Mouse (Mus musculus) urinary bladder, postnatal 10 days (tissue): Measurements from ENCODE around the gene Ubash3b.

Experiments used
- DNase-seq: peaks from one replicate; pipeline ENCODE4 v3.0.0; 2022; ENCODE audit warnings: low spot score

The Ubash3b gene

GRCm38 (mm10) chr9:41091187-41091586, 70.3 kb downstream of the Ubash3b start:
- no peak for DNase-seq

GRCm38 (mm10) chr9:41087831-41088383, 73.6 kb downstream of the Ubash3b start:
- DNase-seq, result no peak

GRCm38 (mm10) chr9:41084191-41084901, 77.2 kb downstream of the Ubash3b start:
- DNase-seq, result no peak

GRCm38 (mm10) chr9:41083386-41084055, 78.0 kb downstream of the Ubash3b start:
- DNase-seq, result no peak

GRCm38 (mm10) chr9:41082891-41083290, 78.6 kb downstream of the Ubash3b start:
- no peak for DNase-seq

- no peak for DNase-seq
These were observed 80.6 kb downstream of the Ubash3b start for GRCm38 (mm10) chr9:41080877-41081276.

GRCm38 (mm10) chr9:41079428-41080155, 81.9 kb downstream of the Ubash3b start:
- DNase-seq, result no peak

GRCm38 (mm10) chr9:41078198-41078597, 83.3 kb downstream of the Ubash3b start:
- no peak for DNase-seq

- no peak for DNase-seq
These were observed 85.3 kb downstream of the Ubash3b start for GRCm38 (mm10) chr9:41076150-41076549.

- DNase-seq, result no peak
These were observed 86.0 kb downstream of the Ubash3b start for GRCm38 (mm10) chr9:41075528-41075927.

GRCm38 (mm10) chr9:41073196-41074009, 88.1 kb downstream of the Ubash3b start:
- DNase-seq, result no peak

GRCm38 (mm10) chr9:41072786-41073185, 88.7 kb downstream of the Ubash3b start:
- no peak for DNase-seq

- DNase-seq, result no peak
These were observed 89.5 kb downstream of the Ubash3b start for GRCm38 (mm10) chr9:41071906-41072511.

- no peak for DNase-seq
These were observed 90.7 kb downstream of the Ubash3b start for GRCm38 (mm10) chr9:41070761-41071181.

- DNase-seq, result no peak
These were observed 92.0 kb downstream of the Ubash3b start for GRCm38 (mm10) chr9:41069509-41069908.

- DNase-seq, result no peak
These were observed 100.1 kb downstream of the Ubash3b start for GRCm38 (mm10) chr9:41061446-41061845.

- no peak for DNase-seq
These were observed 100.9 kb downstream of the Ubash3b start for GRCm38 (mm10) chr9:41060617-41061016.

- DNase-seq, result no peak
These were observed 102.5 kb downstream of the Ubash3b start for GRCm38 (mm10) chr9:41058765-41059535.

- no peak for DNase-seq
These were observed 107.3 kb downstream of the Ubash3b start for GRCm38 (mm10) chr9:41054166-41054565.

- no peak for DNase-seq
These were observed 108.0 kb downstream of the Ubash3b start for GRCm38 (mm10) chr9:41053478-41053877.
